Mouse (Mus musculus) B cell, adult 2 months (primary cell): ENCODE data around the gene Dyrk3.

Source experiments
- DNase-seq, 2 experiments: peaks; one replicate each; pipeline ENCODE4 v3.0.0; 2022

The Dyrk3 gene

DNA sequence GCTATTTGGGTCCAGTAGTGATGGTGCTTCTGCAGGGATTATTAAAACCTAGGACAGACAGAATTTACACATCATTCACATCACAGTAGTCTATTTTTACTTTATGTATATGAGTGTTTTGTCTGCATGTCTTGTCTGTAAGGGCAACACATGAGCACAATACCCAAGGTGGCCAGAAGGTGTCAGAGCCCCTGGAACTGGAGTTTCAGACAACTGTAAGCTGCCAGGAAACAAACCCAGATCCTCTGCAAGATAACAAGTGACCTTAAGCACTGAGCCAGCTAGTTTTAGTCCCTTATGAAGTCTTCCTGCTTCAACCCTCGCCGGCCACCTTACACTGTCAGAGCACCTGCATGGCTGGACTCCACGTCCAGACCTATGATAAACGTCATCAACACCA lies 58.4 kb downstream of the Dyrk3 start:
- DNase-seq = peak; percentile 48 to 55

GRCm38 (mm10) chr1:131078761-131079330 lies 59.3 kb downstream of the Dyrk3 start:
- no peak for DNase-seq
